Mouse (Mus musculus): ENCODE measurements around the gene Stx3. TPM values are rescaled to one million over a fixed set of nuclear protein-coding genes. Genes with fewer than 3 reads are reported as not detected.

The Stx3 gene
- polyA plus RNA-seq, 1 experiment from 2014 or later = 25.5 TPM

DNA sequence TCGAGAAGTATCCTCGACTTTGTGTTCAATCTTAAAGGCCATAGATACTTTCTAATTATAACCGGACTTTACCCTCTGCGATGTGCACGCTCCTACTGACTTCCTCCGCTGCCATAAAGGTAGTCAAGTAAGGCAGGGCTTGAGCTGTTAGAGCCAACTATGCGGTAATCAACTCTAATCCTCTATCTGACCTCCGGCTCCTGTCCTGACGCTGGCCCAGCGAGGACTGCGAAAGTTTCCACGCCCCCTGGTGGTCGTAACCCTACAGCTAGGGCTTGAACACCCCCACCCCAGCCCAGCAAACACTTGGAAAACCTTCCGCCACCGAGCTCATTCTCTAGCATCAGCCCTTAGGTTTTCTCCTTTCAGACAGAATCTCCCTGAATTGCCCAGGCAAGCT lies 597 bp upstream of the Stx3 start:
- no peak overlapping the region for H3K27ac ChIP-seq (ENCODE audit: low read length)
- H3K27me3 ChIP-seq (ENCODE audit: insufficient read depth, low read length) = no peaks in the 10 kb centered on the region
- H3K36me3 ChIP-seq (ENCODE audit: insufficient read depth, low read length) = no peaks in the 10 kb centered on the region
- H3K4me2 ChIP-seq (replicated peaks; ENCODE audit: low read depth, low read length) = peak overlapping the region; percentile 97
- H3K4me1 ChIP-seq (ENCODE audit: insufficient read depth, low read length) = peaks cover 13% of the 10 kb centered on the region; the same call in 1 of the 2 replicates
- peak overlapping the region; percentile 85 for H3K4me3 ChIP-seq (ENCODE audit: low read length)
- peak overlapping the region; percentile 91 for H3K9ac ChIP-seq (replicated peaks; ENCODE audit: low read length)
- H3K9me3 ChIP-seq (ENCODE audit: low read length) = no peaks in the 10 kb centered on the region
- ATAC-seq (ENCODE audit: low FRiP score, low TSS enrichment) = peak; percentile 83
- WGBS = under 1% methylated on average over 15 of the region's 15 CpGs

DNA sequence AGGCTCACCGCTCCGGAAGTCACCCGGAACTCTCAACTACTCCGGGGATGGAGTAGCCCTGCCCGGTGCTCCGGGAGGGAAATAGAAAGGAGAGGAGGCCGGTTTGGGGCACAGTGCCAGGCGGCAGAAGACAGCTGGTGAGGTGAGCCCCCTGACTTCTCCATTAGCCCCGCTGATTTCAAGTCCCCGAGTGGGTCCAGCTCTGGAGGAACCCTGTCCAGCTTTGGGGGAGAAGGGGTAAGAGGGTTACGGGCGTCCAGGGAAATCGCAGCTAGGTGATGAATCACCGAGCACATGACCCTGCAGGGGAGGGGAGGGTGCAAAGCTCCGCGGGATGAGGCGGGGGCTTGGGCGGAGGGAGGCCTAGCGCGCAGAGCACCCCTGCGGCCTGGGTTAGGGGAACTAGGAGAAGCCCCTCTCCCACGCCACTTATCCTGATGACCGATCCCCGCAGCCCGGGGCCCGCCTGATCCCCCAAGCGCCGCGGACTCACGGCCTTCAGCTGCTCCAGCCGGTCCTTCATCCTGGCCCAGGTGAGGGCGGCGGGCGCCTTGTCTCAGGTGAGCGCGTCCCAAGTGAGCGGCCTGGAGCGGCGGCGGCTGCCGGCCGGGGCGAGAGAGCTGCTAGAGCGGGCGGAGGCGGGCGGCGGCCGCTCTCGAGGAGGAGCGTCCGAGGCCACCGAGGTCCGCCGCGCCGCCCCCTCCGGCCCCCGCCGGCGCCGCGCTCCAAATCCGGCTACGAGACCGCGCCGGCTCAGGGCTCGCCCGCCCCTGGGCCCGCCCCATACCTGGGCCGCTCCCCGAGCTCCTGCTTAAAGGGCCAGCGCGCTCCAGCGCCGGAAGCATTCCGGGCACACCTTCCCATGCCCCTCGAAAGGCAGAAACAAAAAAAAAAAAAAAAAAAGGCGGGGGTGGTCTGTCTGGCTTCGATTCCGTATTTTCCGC lies 732 bp downstream of the Stx3 start:
- peak overlapping the region; percentile 72; the same call in 1 of the 2 replicates for H3K27ac ChIP-seq (ENCODE audit: low read length)
- no peaks in the 10 kb centered on the region for H3K36me3 ChIP-seq (ENCODE audit: insufficient read depth, low read length)
- peaks cover 26% of the 10 kb centered on the region for H3K4me1 ChIP-seq (ENCODE audit: insufficient read depth, low read length)
- H3K4me2 ChIP-seq (replicated peaks; ENCODE audit: low read depth, low read length) = peak overlapping the region; percentile 97
- no peaks in the 10 kb centered on the region for H3K27me3 ChIP-seq (ENCODE audit: insufficient read depth, low read length)
- ATAC-seq (ENCODE audit: low FRiP score, low TSS enrichment) = peak; percentile 90
- WGBS = under 1% methylated on average over 70 of the region's 83 CpGs
- peak overlapping the region; percentile 85 for H3K4me3 ChIP-seq (ENCODE audit: low read length)
- H3K9me3 ChIP-seq (ENCODE audit: low read length) = no peaks in the 10 kb centered on the region
- H3K9ac ChIP-seq (replicated peaks; ENCODE audit: low read length) = peak overlapping the region; percentile 91

DNA sequence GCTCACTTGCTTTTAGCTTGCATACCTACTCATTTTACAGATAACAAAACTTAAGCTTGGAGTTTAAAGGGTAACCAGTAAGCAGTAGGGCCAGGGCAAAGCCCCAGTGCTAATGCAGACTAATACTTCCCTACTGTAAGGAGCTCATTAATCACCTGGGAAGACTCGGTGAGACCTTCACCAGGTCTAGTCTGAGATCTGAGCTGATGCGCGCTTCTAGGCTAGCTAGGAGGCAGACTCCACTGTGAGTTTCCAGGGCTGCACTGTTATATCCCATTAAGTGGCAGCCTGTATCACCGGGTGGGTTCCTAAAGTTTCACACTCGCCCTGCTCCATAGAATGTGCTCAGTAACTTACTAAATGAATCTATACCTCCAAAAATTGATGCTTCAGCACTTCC lies 1.6 kb downstream of the Stx3 start:
- H3K9me3 ChIP-seq (ENCODE audit: low read length) = no peaks in the 10 kb centered on the region
- H3K4me1 ChIP-seq (ENCODE audit: insufficient read depth, low read length) = peaks cover 35% of the 10 kb centered on the region
- peak overlapping the region; percentile 91 for H3K9ac ChIP-seq (replicated peaks; ENCODE audit: low read length)
- H3K27ac ChIP-seq (ENCODE audit: low read length) = no peak overlapping the region
- H3K4me3 ChIP-seq (ENCODE audit: low read length) = peak overlapping the region; percentile 85
- 12% methylated on average over 5 of the region's 5 CpGs for WGBS
- peak overlapping the region; percentile 97 for H3K4me2 ChIP-seq (replicated peaks; ENCODE audit: low read depth, low read length)
- H3K27me3 ChIP-seq (ENCODE audit: insufficient read depth, low read length) = no peaks in the 10 kb centered on the region
- H3K36me3 ChIP-seq (ENCODE audit: insufficient read depth, low read length) = no peaks in the 10 kb centered on the region
- no peak for ATAC-seq (ENCODE audit: low FRiP score, low TSS enrichment)

DNA sequence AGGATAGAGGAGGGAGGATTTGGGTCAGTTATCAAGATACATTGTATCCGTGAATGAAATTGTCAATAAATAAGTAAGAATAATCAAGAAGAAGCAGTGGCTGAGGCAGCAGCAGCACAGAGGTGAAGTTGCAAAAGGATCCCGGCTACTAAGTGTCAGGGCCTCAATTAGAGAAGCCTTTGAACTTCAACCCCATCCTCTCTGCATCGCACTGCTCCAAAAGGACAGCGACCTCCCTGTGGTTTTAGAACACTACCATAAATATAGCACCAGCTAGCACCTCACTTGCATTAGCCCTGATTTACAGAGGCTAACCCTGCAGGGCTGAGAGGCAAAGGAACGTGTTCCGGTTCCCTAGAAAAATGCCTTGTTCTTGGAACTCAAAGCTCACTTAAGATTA lies 2.5 kb downstream of the Stx3 start:
- WGBS = 37% methylated on average over 6 of the region's 6 CpGs
- no peak for ATAC-seq (ENCODE audit: low FRiP score, low TSS enrichment)
- Histone ChIP-seq H3K4me3 (ENCODE audit: low read length) (no peak overlapping the region; the same call in 1 of the 2 replicates), H3K4me2 (replicated peaks; ENCODE audit: low read depth, low read length) (no peak overlapping the region; the same call in 1 of the 2 replicates), H3K9ac (replicated peaks; ENCODE audit: low read length) (no peak overlapping the region), H3K27ac (ENCODE audit: low read length) (no peak overlapping the region), H3K9me3 (ENCODE audit: low read length) (no peaks in the 10 kb centered on the region), H3K36me3 (ENCODE audit: insufficient read depth, low read length) (no peaks in the 10 kb centered on the region), H3K4me1 (ENCODE audit: insufficient read depth, low read length) (peaks cover 42% of the 10 kb centered on the region), H3K27me3 (ENCODE audit: insufficient read depth, low read length) (no peaks in the 10 kb centered on the region)

DNA sequence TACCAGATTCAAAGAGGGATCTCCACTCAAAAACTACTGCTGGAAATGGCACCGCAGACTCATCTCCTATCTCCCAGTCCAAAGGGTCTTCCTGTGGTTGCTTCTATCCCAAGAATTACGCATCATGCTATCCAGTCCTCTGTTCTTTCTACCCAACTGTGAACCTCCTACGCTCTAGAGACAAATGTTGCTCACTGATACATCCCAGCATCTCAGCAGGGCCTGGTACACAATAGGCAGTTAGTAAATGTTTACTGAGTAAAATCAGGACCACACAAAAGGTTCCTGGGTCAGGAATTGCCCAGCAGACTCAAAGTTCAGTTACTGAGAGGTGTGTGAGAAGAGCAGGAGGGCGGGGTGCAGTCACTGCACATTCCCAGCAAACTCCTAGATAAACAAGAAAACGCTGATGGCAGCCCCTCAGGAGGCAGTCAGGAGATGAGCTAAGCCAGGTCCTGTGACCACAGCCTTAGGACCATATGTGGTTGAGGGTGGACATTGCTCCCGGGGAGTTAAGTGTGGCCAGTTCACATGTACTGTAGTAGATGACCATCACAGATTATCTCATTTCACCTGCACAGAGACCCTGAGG lies 4.4 kb downstream of the Stx3 start:
- H3K36me3 ChIP-seq (ENCODE audit: insufficient read depth, low read length) = no peaks in the 10 kb centered on the region
- H3K4me1 ChIP-seq (ENCODE audit: insufficient read depth, low read length) = peaks cover 54% of the 10 kb centered on the region
- no peak overlapping the region for H3K4me3 ChIP-seq (ENCODE audit: low read length)
- H3K27ac ChIP-seq (ENCODE audit: low read length) = no peak overlapping the region; the same call in 1 of the 2 replicates
- no peak overlapping the region for H3K9ac ChIP-seq (replicated peaks; ENCODE audit: low read length)
- 85% methylated on average over 6 of the region's 6 CpGs for WGBS
- no peaks in the 10 kb centered on the region for H3K27me3 ChIP-seq (ENCODE audit: insufficient read depth, low read length)
- H3K4me2 ChIP-seq (replicated peaks; ENCODE audit: low read depth, low read length) = no peak overlapping the region
- no peaks in the 10 kb centered on the region for H3K9me3 ChIP-seq (ENCODE audit: low read length)
- no peak; the same call in 1 of the 2 replicates for ATAC-seq (ENCODE audit: low FRiP score, low TSS enrichment)

DNA sequence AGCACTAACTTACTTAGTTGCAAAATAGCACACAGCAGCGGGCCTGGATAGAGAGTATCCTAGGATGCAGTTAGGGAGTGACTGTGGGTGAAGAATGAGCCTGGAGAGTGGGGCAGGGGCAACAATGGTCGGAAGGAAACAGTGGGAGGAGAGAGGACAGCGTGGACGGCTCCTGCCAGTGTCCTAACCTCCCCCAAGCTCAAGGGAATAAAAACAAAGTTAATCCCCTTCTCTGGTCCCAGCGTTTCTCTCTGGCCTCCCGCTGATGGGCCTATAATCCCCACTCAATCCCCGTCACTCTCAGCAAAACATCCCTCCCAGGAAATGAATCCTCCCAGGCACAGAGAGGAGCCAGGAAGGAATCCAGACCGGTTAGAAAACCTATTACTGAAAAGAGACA lies 5.6 kb downstream of the Stx3 start:
- Histone ChIP-seq H3K27me3 (ENCODE audit: insufficient read depth, low read length) (no peaks in the 10 kb centered on the region), H3K27ac (ENCODE audit: low read length) (peak overlapping the region; percentile 48), H3K36me3 (ENCODE audit: insufficient read depth, low read length) (no peaks in the 10 kb centered on the region), H3K4me2 (replicated peaks; ENCODE audit: low read depth, low read length) (0 out of 2 replicates have a peak overlapping the region, but pooled peaks have one; percentile 4), H3K9me3 (ENCODE audit: low read length) (no peaks in the 10 kb centered on the region), H3K4me3 (ENCODE audit: low read length) (no peak overlapping the region), H3K4me1 (ENCODE audit: insufficient read depth, low read length) (peaks cover 54% of the 10 kb centered on the region), H3K9ac (replicated peaks; ENCODE audit: low read length) (no peak overlapping the region)
- 10% methylated on average over 8 of the region's 8 CpGs for WGBS
- no peak for ATAC-seq (ENCODE audit: low FRiP score, low TSS enrichment)

DNA sequence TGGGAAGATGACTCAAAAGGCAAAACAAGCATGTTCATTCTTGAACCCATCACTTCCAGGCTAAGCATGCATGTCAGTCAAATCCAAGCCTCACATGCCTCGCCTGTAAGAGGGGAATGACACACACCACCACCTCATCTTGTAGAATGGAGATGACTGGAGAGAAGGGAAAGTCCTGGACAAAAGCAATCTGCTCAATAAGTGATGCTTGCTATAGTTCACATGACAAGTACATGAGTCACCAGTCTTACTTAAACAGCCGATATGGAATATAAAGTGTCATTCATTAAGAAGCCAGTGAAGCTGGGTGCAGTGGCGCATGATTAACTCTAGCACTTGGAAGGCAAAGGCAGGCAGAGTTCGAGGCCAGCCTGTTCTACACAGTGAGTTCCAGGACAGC lies 6.1 kb downstream of the Stx3 start:
- ATAC-seq (ENCODE audit: low FRiP score, low TSS enrichment) = no peak
- no peak overlapping the region for H3K4me3 ChIP-seq (ENCODE audit: low read length)
- H3K27me3 ChIP-seq (ENCODE audit: insufficient read depth, low read length) = no peaks in the 10 kb centered on the region
- 0 out of 2 replicates have a peak overlapping the region, but pooled peaks have one; percentile 10 for H3K4me2 ChIP-seq (replicated peaks; ENCODE audit: low read depth, low read length)
- peak overlapping the region; percentile 35; the same call in 1 of the 2 replicates for H3K27ac ChIP-seq (ENCODE audit: low read length)
- 62% methylated on average over 4 of the region's 4 CpGs for WGBS
- H3K9ac ChIP-seq (replicated peaks; ENCODE audit: low read length) = no peak overlapping the region
- no peaks in the 10 kb centered on the region for H3K9me3 ChIP-seq (ENCODE audit: low read length)
- no peaks in the 10 kb centered on the region for H3K36me3 ChIP-seq (ENCODE audit: insufficient read depth, low read length)
- peaks cover 54% of the 10 kb centered on the region for H3K4me1 ChIP-seq (ENCODE audit: insufficient read depth, low read length)

DNA sequence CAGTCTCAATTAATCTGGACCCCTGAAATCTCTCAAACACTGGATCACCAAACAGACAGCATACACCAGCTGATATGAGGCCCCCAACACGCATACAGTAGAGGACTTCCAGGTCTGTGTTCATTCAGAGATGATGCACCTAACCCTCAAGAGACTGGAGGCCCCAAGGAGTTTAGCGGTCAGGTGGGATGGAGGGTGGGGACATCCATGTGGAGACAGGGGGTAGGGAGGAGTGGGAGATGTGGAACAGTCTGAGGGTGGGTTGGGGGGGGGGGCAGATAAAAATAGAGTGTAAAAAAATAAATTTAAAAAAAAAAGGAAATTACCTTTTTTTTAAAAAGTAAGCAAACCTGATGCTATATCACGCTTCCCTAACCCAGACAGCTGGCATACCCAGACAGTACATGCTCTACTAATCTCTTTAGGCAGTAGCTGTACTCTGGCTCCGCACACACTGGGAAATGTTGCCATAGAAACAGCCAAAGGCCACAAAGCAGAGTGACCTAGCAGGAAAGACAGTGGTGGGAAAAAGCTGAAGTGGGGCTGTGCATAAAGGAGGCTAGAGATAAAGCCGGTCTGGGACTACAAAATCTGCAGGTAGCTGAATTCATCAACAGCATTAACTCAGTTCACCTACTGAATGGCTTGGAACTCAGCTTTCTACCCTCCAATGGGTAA lies 7.4 kb downstream of the Stx3 start:
- Histone ChIP-seq H3K9me3 (ENCODE audit: low read length) (no peaks in the 10 kb centered on the region), H3K36me3 (ENCODE audit: insufficient read depth, low read length) (no peaks in the 10 kb centered on the region), H3K27ac (ENCODE audit: low read length) (peak overlapping the region; percentile 68), H3K9ac (replicated peaks; ENCODE audit: low read length) (no peak overlapping the region), H3K4me2 (replicated peaks; ENCODE audit: low read depth, low read length) (0 out of 2 replicates have a peak overlapping the region, but pooled peaks have one; percentile 6), H3K4me1 (ENCODE audit: insufficient read depth, low read length) (peaks cover 50% of the 10 kb centered on the region), H3K4me3 (ENCODE audit: low read length) (no peak overlapping the region), H3K27me3 (ENCODE audit: insufficient read depth, low read length) (no peaks in the 10 kb centered on the region)
- WGBS = 42% methylated on average over 5 of the region's 5 CpGs
- ATAC-seq (ENCODE audit: low FRiP score, low TSS enrichment) = peak; percentile 92

DNA sequence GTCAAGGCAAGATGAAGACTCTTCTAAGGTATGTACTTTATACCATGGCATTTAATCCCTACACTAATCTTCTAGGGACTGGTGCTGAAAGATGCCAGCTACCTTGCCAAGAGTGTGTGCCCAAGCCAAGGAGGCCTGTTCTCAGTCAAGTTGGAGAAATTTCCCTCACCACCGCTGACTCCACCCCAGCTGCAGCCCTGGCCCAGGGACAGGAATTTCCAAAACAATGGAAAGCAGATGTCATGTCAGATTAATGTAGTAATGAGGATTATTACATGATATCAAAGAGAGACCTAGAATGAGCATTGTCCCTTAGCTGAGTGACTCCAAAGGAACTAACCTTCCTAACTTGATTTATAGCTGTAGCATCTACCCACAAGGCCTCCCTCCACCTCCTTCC lies 8.3 kb downstream of the Stx3 start:
- Histone ChIP-seq H3K4me1 (ENCODE audit: insufficient read depth, low read length) (peaks cover 47% of the 10 kb centered on the region), H3K9me3 (ENCODE audit: low read length) (no peaks in the 10 kb centered on the region), H3K27ac (ENCODE audit: low read length) (peak overlapping the region; percentile 50; the same call in 1 of the 2 replicates), H3K4me3 (ENCODE audit: low read length) (no peak overlapping the region), H3K9ac (replicated peaks; ENCODE audit: low read length) (no peak overlapping the region), H3K27me3 (ENCODE audit: insufficient read depth, low read length) (no peaks in the 10 kb centered on the region), H3K4me2 (replicated peaks; ENCODE audit: low read depth, low read length) (no peak overlapping the region), H3K36me3 (ENCODE audit: insufficient read depth, low read length) (no peaks in the 10 kb centered on the region)
- WGBS = 85% methylated on average over 1 of the region's 1 CpGs
- no peak for ATAC-seq (ENCODE audit: low FRiP score, low TSS enrichment)
